Mouse (Mus musculus): ENCODE data around the gene Ring1.
"Not testable (repeated sequence)": the region's sequence is repeated elsewhere in the genome, so short reads cannot be mapped to it uniquely, and the experiment has no call there.

DNA sequence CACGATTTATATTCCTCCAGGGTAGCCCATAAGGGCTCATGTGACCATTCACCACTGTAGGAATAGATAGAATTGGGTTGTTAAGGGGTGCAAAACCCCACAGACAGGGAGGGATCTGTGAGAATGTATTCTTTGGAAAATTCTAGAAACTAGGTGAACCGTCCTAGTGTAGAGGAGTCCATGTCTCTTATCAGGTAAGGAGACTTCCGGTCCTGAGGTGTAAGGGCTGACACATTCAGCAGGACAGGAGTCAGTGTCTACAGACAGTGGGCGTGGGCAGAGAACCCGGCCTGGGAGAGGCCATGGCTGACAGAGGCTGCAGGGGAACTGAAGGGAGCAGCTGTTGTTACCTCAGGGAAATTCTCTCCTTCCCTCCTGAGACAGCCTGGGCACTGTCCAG, 25.8 kb downstream of the Ring1 start:
- TF ChIP-seq CTCF, EP300 (IDR thresholded peaks at IDR 0.05; ENCODE audit: low read depth): not testable (repeated sequence)

All from liver, embryonic 14.5 days (tissue).